Mouse (Mus musculus) layer of hippocampus, postnatal 14 days (tissue): ENCODE data around the gene Cyp4f39. TPM values are rescaled to one million over a fixed set of nuclear protein-coding genes. Genes with fewer than 3 reads are reported as not detected.

ENCODE experiments used
- DNase-seq, 2 experiments: peaks; one replicate each; pipeline ENCODE4 v3.0.0; 2021 to 2022; ENCODE audit warnings: low spot score in 2 of 2, mixed read lengths in 1 of 2
- long read RNA-seq, 2 experiments: library from polyadenylated mRNA; stranded (forward); transcript quantifications; one replicate each; pipeline ENCODE4 v2.0.0; 2021
- total RNA-seq, 2 experiments: library from RNA; stranded (reverse); gene quantifications; 2 replicates each; pipeline ENCODE4 v1.2.3; 2021

The Cyp4f39 gene
- not detected for total RNA-seq
- long read RNA-seq, experiment 1, result 0 reads
- long read RNA-seq, experiment 2, result 0 reads

DNA sequence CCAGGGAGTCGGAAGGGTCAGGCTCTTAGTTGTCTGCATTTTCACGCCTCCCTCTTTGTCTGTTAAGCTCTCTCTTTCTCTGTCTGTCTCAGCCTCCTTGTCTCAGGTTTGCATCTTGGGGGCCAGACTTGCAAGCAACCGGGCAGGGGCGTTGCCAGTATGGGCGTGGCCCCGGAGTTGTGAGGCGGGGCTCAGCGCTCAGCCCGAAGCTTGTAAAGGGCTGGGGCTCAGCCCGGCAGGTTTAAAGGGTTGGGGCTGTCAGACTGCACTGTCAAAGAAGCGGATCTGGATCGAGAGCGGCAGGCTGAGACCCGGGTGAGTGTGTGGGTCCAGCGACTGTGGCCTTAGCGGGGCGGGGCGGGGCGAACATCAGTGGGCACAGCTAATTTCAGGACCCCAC is at the start of gene Cyp4f39:
Cyp4f39 (plus strand) TSS at position 242 of the 400 bp plus-strand sequence.
- no peak for DNase-seq

DNA sequence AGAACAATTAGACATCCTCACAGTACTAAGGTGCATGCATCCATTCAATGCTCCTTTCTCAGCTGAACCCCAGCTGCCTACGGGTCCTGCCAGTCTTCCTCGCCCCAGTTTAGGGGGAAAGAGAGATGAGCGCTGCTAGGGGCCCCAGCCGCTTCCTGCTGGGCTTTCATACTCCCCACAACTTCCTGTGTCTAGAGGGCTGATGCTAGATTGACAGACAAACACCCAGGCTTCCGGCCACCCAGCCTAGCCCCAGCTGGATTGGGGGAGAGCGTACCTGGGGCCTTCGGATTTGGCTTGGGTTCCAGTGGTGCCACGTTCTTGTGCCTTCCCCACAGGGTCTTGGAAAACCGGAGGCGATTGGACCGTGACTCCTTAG is 49.8 kb upstream of the Cyp4f39 start:
- no peak for DNase-seq

GRCm38 (mm10) chr17:32403417-32403816 is 49.1 kb upstream of the Cyp4f39 start, which contains the start of gene Rasal3:
TSS of gene Rasal3 (minus strand) at chr17:32403583.
- DNase-seq, result no peak

DNA sequence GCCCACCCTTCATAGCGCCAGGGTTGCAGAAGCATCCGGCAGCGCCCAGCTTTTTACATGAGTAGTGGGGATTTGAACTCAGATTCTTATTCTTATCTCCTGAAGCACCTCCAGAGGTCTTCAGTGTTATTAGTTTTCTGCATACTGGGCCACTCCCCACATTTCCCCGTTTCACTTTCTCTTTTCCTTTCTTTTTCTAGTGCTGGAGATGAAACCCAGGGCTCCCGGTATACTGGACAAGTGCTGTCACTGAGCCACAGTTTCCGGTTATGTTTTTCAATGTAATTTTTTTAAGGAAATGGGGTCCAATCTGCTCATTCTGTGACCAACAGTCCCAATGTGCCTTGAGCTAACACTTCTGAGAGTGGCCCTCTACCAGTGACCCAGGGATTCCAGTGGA is 40.6 kb upstream of the Cyp4f39 start:
- DNase-seq, result no peak

DNA sequence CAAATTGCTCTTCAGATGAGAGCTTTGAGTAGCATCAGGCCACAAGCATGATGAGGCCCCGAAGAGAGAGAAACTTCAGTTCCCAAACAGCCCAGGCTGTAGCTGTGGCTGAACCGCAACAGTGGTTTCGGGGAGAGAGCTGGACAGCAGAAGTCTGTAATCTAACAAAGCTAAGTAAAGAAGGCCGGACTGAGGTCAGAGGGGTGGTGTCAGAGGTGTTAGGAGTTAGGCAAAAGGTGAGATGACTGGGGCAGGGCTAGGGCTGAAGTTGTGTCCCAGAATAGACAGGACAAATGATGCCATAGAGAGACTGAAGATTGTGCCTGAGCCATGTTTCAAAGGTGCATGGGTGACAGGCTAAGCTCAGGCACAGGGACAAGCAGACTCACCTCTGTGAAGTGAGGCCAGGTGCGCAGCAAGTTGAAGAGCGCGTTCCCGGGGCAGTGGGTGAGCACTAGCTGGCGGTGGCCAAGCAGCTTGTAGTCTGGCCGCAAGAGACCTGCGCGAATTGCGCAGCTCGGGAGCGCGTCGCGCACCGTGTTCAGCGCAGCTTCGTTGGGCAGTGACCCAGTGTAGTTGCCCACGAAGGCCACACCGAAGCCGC is 37.0 kb upstream of the Cyp4f39 start:
- DNase-seq, result no peak

DNA sequence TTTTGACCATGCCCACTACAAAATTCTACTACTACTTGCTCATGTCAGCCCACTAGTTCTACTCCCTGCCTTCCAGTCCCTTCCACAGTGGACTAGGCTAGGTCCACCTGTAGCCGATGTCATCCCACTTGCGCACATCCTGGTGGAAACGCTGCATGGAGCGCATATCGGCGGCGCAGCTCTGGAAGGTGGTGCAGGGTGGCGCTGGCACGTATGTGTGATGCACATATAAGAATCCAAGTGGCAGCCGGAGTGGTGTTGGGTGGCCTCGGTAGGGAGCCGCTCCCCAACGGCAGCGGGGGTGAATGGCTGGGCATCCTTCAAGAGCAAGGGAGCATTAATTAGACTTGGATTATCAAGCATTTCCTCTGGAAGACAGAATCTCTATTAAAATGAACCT is 35.8 kb upstream of the Cyp4f39 start:
- no peak for DNase-seq

DNA sequence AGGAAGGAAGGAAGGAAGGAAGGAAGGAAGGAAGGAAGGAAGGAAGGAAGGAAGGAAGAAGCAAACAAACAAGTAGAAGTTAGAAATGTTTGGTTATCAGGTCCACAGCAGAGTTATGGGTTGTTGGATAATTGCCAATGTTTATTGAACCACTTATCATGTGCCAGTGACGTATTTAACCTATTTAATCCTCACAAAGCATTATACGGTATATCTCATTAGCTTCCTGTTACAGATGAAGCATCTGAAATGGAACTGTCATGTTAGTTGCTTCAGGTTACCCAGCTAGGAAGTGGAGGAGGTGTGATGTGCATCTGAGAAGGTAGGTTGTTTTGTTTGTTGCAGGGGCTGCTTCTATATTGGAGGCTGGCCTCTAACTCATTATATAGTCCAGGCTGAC is 32.5 kb upstream of the Cyp4f39 start:
- DNase-seq, result no peak

GRCm38 (mm10) chr17:32420781-32421180 is 31.7 kb upstream of the Cyp4f39 start:
- no peak for DNase-seq

DNA sequence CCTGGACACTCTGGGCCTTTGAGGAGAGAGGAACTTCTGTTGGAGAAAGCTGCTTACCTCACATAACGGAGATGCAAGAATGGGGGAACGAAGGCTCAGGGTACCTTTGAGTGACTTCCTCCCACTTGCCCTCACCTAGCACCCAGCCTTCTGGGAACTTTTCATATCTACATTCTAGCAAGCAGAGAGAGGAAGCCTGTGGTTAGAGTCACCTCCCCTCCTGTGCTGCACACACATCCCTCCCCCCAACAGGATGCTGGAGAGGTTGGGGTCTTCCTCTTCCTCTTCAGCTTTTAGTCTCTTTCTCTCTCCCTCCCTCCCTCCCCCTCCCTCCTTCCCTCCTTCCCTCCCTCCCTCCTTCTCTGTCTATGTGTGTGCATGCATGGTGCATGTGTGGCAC is 28.5 kb upstream of the Cyp4f39 start, which contains the start of gene Pglyrp2:
Pglyrp2 (minus strand) TSS at position 134 of the 400 bp plus-strand sequence.
- DNase-seq, result no peak

DNA sequence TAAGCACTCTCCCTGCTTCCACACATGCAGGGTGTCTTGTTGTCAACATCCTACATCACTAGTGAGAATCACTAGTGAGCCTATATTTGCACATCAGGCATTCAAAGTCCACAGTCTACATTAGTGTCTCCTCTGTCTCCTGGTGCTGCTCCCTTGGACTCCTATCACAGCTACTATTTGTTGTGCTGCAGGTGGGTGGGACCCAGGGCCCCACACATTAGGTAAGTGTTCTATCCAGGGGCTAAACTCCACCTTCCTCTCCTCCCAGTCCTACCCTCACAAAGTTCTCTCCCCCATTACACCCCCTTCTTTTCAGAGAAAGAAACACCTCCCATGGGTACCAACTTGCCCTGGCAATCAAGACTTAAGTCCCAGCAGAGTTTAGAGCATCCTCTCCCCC is 25.9 kb upstream of the Cyp4f39 start:
- no peak for DNase-seq

- DNase-seq, result no peak
These were observed 20.6 kb upstream of the Cyp4f39 start for GRCm38 (mm10) chr17:32431972-32432371.

GRCm38 (mm10) chr17:32434324-32434723 is 18.2 kb upstream of the Cyp4f39 start:
- no peak for DNase-seq

- DNase-seq, result no peak
These were observed 17.4 kb upstream of the Cyp4f39 start for GRCm38 (mm10) chr17:32435151-32435550.

DNA sequence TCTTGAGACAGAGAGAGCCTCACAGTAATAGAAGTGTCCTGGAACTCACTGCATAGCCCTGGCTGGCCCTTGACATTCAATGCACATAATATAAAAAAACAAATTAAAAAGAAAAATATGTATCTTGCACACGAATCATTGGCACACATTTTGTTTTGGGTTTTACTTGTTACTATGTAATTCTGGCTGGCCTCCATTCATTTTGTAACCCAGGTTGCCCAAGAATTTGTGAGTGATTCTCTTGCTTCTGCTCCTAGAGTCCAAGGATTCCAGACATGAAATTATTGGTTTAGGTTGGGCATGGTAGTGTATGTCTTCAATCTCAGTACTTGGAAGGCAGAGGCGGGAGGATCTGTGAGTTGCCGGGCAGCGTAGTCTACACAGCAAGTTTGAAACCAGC is 15.4 kb upstream of the Cyp4f39 start:
- no peak for DNase-seq

- DNase-seq, result no peak
These were observed 9.3 kb upstream of the Cyp4f39 start for GRCm38 (mm10) chr17:32443245-32443644.

- DNase-seq, result no peak
These were observed 7.5 kb upstream of the Cyp4f39 start for GRCm38 (mm10) chr17:32445016-32445415.

DNA sequence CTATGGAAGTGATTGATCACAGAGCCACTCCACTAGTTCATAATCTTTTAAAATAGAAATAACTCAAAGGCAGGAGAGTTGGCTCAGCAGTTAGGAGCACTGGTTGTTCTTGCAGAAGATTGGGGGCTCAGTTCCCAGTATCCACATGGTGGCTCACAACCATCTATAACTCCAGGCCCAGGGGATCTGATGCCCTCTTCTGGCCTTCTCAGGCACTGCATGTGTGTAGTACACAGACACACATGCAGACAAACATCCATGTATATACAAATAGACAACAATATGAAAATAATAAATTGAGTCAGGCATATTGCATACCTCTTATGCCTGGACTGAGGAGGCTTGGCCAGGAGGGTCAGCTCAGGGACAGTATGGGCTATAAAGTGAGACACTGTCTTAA is 5.3 kb upstream of the Cyp4f39 start:
- DNase-seq, result no peak

DNA sequence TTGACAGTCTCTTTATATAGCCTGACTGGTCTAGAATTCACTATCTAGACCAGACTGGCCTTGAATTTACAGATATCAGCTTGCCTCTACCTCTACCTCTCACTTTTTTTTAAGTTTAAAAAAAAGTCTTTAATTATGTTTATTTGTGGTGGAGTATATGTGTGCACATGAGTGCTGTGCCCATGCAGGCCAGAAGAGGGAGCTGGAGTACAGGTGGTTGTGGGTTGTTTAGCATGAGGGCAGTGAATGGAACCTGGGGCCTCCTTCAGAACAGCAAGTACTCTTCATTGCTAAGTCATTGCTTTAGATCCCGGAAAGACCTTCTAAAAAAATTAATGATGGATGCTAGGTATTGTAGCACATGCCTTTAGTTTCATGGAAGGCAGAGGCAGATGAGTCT is 3.5 kb upstream of the Cyp4f39 start:
- DNase-seq, result no peak

DNA sequence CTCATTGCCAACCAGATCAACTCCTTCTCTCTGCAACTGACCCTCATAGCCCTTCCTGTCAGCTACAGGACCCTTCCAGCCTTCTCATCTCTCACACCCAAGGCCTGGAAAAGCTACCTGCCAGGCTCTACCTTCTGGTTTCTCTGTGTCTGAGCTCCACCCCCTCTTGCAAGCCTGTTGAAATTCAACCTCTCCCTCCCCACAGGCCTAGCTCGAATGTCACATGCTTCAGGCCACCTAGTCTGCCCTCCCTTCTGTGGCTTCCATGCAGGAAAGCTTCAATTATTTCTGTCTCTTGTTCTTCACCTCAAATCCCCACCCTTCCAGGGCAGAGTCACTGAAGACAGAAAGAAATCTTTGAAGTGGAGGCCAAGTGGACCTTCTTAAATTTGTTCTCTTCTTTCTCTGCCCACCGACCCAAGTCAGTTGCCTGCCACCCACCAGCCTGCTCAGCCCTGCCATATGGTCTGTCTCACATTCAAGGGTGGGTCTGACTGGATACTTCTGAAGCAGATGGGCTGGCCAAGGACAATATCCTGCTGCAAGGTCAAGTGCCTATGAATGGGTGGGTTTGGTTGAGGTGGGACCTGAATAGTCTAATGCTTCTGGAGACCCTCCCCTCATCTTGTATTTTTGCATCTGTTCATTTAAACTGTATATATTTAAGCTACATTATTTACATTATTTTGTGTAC is 1.5 kb upstream of the Cyp4f39 start:
- DNase-seq, result no peak

DNA sequence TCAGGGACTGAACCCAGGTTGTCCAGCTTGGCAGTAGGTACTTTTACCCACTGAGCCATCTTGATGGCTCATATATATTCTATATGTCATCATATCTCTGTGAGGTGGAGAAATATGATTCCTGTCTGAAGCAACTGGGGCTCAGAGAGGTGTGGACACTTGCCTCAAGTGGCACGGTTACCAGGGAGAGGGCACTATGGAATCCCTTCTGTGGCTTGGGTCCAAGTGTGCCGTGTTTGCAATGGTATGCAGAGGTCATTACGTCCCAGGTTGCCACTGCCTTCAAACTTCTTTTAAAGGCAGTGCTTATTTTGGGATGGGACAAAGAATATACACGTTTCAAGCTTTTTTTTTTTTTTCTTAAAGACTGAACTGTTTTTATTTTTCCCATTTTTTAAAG is 1.7 kb downstream of the Cyp4f39 start:
- DNase-seq, result no peak

GRCm38 (mm10) chr17:32454997-32455396 is 2.5 kb downstream of the Cyp4f39 start:
- DNase-seq, result no peak

DNA sequence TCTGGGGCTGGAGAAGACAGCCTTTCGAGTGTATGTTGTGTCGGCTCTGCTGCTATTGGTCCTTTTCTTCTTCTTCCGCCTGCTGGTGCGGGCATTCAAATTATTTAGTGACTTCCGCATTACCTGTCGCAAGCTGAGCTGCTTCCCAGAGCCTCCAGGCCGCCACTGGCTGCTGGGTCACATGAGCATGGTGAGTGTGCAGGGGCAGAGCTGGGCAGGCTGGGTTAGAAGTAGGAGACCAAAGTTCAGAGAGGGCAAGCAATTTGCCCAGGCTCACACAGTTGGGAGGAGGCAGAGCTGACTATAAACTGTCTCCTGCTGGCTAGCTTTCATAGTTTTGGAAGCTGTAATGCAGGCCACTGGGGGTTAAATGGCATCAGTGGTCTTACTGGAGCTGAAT is 16.0 kb downstream of the Cyp4f39 start:
- DNase-seq, result no peak

- DNase-seq, result no peak
These were observed 18.3 kb downstream of the Cyp4f39 start for GRCm38 (mm10) chr17:32470795-32471194.
